Mouse (Mus musculus): ENCODE results near the gene Bloc1s4.

Gene Bloc1s4

DNA sequence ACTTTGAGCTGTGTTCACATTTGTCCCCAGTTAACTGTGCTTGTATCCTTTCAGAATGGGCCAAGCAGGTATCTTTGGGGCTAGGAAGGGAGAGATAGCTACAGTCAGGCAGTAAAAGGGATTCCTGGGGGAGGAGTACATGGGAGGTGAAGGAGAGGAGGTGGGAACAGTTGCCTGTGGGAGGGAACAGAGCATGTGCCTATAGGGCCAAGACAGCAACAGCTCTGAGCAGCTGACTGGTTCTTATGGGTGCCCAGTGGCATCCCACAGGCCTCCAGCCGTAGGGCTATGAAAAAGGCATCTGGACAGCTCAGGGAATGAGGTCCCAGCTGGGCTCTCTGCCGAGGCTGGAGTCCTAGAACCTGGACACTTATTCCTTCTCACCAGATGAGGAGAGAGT is 31.6 kb downstream of the Bloc1s4 start:
- no peak for DNase-seq

DNA sequence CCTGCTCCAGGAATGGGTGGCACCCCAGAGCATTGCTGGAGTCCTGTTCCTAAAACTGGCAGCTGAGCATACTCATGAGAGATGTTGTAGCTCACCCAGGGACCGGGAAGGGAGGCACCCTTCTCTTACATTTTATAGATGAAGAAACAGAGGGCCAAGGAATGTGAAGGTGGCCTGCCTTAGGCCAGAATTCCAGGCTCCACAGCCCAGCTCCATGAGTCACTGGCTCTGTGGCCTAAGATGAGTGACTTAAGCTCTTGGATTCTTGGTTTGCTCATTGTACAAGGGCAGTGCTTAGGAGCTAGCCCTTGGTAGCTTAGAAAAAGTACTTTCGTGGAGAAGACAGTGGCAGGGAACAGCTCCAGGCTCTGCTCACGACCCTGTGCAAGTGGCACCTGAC is 33.6 kb downstream of the Bloc1s4 start:
- DNase-seq: peak in 1 of 2 experiments; percentile 36

DNA sequence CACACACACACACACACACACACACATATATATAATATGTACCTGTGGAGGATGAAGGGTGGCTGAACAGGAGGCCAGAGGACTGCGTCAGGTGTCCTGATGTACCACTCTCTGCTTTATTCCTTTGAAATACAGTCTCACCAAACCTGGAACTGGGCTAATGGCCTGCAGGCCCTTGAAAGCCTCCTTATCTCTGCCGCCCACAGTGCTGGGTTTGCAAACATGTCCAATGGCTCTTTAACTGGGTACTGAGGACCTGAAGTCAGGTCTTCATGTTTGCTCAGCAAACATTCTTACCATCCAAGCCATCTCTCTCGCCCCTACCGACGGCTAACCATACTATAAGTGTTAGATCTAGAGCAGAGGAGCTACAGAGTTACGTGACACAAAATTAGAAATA is 34.8 kb downstream of the Bloc1s4 start:
- peak; percentile 70 to 72 for DNase-seq

DNA sequence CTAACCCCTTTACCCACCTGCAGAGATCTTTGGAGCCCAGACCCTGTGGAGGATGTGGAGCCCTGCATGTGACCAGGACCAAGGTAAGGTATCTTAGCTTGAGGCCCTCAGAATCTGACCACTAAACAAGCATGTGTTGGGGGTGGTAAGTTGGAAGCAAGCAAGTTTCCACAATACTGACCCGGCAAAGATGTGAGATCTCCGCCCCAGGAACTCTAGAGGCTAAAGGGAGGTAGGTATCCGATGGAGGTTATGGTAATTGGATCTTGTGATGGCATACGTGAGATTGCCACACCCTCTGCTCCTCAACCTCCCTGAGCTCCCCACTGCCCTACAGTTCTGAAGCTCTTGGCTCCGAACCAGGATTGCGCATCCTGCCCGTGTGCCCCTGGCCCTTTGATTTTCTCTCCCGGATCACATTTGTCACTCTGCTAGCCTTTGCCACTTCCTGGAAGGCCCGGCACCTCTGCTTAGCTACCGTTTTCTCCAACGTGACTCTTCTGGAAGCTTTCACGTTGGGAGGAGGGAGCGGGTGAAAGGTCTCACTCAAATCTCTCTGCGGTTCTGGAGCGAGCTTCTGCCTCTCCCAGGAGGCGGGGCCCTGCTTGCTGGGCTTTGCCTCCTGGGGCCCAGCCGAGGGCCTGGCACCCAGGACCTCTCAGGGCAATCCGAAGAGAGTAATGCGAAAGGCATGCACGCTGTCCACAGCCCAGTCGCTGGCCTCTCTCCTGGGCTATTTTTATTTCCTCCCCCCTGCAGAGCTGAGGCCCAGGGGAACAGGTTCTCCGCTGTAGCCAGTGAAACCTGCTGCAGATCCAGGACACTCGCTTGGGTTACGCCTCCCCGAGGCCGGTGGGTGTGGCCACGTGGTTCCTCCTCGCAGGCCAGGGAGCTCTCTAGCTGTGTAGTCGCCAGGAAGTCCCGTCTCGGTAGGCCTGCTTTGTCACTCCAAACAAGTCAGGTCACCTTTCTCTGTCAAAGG is 35.6 kb downstream of the Bloc1s4 start:
- peak; percentile 95 to 97 for DNase-seq

DNA sequence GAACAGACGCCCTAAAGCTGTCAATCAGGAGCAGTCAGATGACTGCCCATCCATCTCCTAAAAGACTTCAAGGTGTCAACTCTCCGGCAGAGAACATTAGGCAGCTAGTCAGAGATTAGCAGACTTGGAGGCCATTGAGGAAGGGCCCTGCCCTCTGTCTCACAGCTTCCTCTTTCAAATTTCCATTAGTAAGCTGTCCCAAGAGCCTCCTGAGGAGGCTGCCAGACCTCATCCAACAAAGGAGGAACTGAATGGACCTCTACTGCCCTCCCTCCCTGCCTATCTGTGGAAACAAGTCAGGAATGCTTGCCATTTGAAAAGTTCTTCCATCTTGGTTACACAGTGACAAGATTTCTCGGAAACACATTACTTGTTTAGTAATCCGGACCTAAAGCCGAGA is 36.6 kb downstream of the Bloc1s4 start:
- peak; percentile 40 to 41 for DNase-seq

DNA sequence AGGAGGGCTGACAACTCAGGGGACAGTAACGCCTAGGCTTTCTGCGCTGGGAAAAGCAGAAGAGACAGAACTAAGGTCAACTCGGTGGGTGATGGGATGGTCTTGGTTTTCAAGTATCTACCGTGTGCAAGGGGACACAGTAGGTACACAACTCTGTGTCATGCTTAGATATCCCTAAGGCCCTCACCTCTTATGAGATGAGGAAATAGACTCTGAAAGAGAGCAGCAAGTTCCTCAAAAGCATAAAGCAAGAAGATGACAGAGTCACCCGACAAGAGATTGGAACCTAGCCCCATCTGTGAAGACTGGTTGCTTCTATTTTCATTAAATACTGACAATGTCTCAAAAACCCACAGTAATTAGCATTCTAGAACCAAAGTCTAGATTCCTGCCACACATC is 42.7 kb downstream of the Bloc1s4 start:
- DNase-seq: no peak

DNA sequence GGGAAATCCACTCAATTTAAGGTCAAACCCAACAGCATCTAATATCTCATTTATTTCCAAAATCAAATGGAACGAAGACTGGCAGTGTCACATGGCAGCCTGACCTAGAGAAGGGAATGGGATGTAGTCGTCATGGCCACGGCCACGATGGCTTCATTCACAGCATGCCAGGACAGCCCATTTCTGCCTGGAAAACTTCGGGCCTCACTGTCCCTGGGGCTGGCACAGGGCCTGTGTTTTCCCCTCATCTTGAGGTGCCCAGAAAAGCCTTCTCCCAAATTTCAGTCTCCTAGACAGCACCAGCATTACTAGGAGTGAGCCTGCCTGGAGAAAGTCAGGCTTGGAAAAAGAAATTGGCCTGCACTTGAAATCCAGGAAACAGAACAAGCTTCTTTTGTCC is 43.1 kb downstream of the Bloc1s4 start:
- DNase-seq: no peak

DNA sequence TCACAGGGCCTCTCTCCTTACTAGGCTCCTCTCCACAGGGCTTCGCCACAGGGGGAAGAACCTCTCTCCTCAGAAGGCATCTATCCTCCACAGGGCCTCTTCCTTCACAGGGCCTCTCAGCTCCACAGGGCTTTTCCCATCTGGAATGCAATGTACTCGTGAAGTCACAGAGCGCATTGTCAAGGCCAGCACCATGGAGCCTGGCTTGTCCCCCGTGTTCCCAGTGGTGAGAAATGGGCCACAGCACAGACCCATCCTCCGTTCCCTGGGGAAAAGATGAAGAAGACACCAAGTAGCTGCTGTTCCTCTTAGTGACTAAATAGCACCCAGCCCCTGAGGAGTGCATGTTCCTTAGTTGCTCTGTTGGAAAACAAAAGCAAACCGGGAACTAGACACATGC is 43.8 kb downstream of the Bloc1s4 start:
- no peak for DNase-seq

DNA sequence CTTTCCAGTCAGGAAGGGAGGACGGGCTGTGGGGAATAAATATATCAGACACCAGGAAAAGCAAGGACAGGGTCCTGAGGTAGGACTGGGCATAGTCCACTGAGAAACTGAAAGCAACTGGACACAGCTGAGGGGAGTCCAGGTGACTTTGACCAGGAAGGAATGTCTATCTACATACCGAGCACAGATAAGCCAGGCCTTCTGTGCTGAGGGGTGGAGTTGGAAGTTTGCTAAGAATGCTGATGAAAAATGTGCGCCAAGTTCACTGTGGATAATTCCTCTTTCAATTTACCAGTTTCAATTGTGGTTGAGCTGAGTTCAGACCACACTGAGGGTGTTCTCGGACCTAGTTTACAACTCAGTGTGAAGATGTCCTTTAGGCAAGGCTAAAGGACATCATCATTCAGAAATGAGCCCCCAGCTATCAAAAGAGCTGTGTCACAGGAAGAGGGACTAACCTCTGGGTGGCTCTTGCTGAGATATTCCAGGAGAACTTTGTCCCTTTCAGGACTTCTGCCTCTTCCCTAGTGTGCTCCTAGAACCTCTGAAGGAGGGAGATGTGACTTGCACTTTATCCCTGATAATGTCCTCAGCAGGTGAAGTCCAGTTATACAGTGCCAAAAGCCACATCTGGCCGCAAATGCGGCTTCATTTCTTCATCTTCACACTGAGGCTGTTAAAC is 47.4 kb downstream of the Bloc1s4 start:
- DNase-seq: no peak

DNA sequence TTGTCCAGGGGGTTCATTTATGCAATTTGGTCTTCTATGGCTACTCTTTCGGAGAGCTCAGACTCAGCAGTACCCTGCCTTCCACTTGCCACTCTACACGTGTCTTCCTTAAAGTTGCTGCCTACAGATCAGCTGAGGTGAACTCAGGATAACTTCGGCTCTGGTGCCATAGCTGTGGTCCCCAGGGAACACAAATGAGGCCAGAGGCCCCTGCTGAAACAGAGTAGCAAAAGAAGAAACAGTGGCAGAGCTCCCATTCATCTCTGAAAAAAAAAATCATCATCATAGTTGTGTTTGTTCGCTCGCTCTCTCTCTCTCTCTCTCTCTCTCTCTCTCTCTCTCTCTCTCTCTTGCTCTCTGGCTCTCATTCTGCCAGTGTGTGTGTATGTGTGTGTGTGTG is 49.8 kb downstream of the Bloc1s4 start:
- DNase-seq: no peak

DNA sequence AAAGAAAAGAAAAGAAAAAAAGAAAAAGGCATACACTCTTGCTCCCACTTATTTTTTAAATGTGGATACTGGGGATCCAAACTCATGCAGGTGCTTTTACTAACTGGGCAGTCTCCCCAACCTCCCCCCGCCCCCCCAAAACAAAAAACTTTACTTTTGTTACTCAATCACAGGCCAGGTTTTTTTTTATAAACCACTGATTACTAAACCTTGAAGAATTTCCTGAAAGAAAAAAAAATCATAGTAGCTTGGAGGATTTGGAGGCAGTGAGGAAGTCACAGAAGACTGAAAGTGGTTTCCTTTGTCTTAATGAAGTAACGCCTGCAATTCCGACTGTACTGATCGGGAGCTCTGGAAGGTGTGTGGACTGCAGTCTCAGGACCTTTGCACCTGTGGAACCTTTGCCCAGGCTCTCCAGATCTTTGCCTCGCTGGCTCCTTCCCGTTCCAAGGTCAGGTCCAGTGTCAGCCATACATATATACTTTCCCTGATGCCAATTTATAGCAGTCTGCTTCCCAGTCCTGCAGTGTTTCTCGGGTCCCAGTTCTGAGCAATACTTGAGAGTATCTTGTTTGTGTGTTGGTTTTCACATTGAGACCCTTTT is 50.3 kb downstream of the Bloc1s4 start:
- DNase-seq: no peak
